Mouse (Mus musculus): ENCODE results near the gene Prodh2.

DNA sequence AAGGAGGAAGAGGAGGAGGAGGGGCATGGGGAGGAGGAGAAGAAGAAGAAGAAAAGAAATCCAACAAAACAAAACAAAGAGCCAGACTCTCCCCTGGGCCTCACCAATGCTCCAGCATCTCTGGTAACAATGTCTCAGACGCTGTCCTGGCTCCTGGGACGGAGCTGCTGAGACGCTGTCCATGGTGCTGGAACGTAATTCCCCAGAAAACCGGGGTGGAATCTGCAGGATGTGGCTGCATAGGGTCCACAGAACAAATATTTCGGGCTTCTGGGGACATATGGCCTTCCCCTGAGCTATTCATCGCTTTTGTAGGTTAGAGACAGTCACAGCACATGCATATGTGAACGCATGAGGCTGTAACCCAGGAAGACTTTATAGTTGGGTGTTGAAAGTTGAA lies 9.2 kb upstream of the Prodh2 start:
- no peak for TF ChIP-seq POLR2A (IDR thresholded peaks at IDR 0.05; ENCODE audit: insufficient read depth, low read length)
- TF ChIP-seq CTCF (IDR thresholded peaks at IDR 0.05; ENCODE audit: low read depth, low read length) = no peak

Measured in ES-Bruce4 (cell line).